Mouse (Mus musculus): ENCODE measurements around the gene Pla2g1b. TPM values are rescaled to one million over a fixed set of nuclear protein-coding genes. Genes with fewer than 3 reads are reported as not detected.

The Pla2g1b gene
- polyA plus RNA-seq, 1 experiment from 2014 or later: not detected

GRCm38 (mm10) chr5:115480101-115480500 is 14.0 kb downstream of the Pla2g1b start:
- H3K27ac ChIP-seq: no peak overlapping the region
- peaks cover 18% of the 10 kb centered on the region for H3K4me1 ChIP-seq
- H3K4me2 ChIP-seq (replicated peaks): peak overlapping the region; percentile 44
- no peak for ATAC-seq (ENCODE audit: low FRiP score, low read depth)
- peaks cover 25% of the 10 kb centered on the region for H3K27me3 ChIP-seq (replicated peaks)
- 20% methylated on average over 27 of the region's 27 CpGs for WGBS
- peaks cover 8% of the 10 kb centered on the region; the same call in 1 of the 2 replicates for H3K36me3 ChIP-seq
- H3K9me3 ChIP-seq: no peaks in the 10 kb centered on the region
- no peak overlapping the region for H3K9ac ChIP-seq
- H3K4me3 ChIP-seq: 0 out of 2 replicates have a peak overlapping the region, but pooled peaks have one; percentile 15

GRCm38 (mm10) chr5:115482390-115483265 is 16.6 kb downstream of the Pla2g1b start:
- peak overlapping the region; percentile 19; the same call in 1 of the 2 replicates for H3K9ac ChIP-seq
- 19% methylated on average over 38 of the region's 38 CpGs for WGBS
- H3K4me3 ChIP-seq: peak overlapping the region; percentile 1; the same call in 1 of the 2 replicates
- H3K4me2 ChIP-seq (replicated peaks): peak overlapping the region; percentile 56
- peaks cover 18% of the 10 kb centered on the region for H3K4me1 ChIP-seq
- ATAC-seq (ENCODE audit: low FRiP score, low read depth): no peak
- H3K27ac ChIP-seq: no peak overlapping the region
- H3K9me3 ChIP-seq: no peaks in the 10 kb centered on the region
- peaks cover 5% of the 10 kb centered on the region; the same call in 1 of the 2 replicates for H3K36me3 ChIP-seq
- H3K27me3 ChIP-seq (replicated peaks): peaks cover 25% of the 10 kb centered on the region

- peaks cover 5% of the 10 kb centered on the region; the same call in 1 of the 2 replicates for H3K36me3 ChIP-seq
- ATAC-seq (ENCODE audit: low FRiP score, low read depth): no peak
- peak overlapping the region; percentile 56 for H3K4me2 ChIP-seq (replicated peaks)
- H3K9ac ChIP-seq: no peak overlapping the region
- H3K27ac ChIP-seq: no peak overlapping the region
- WGBS: 19% methylated on average over 6 of the region's 6 CpGs
- no peak overlapping the region for H3K4me3 ChIP-seq
- peaks cover 25% of the 10 kb centered on the region for H3K27me3 ChIP-seq (replicated peaks)
- H3K4me1 ChIP-seq: peaks cover 18% of the 10 kb centered on the region
- H3K9me3 ChIP-seq: no peaks in the 10 kb centered on the region
Measured at GRCm38 (mm10) chr5:115483385-115483784, 17.3 kb downstream of the Pla2g1b start.

- no peak within 1 kb of the TSS for H3K27ac ChIP-seq
- H3K9me3 ChIP-seq: no peaks in the 10 kb centered on the region
- peaks cover 25% of the 10 kb centered on the region for H3K27me3 ChIP-seq (replicated peaks)
- H3K4me3 ChIP-seq: peak within 1 kb of the TSS; percentile 30
- H3K9ac ChIP-seq: peak within 1 kb of the TSS; percentile 52
- 9% methylated on average over 30 of the region's 30 CpGs for WGBS
- peak; percentile 74 for ATAC-seq (ENCODE audit: low FRiP score, low read depth)
- peak within 1 kb of the TSS; percentile 56 for H3K4me2 ChIP-seq (replicated peaks)
- peaks cover 18% of the 10 kb centered on the region for H3K4me1 ChIP-seq
- peaks cover 5% of the 10 kb centered on the region; the same call in 1 of the 2 replicates for H3K36me3 ChIP-seq
Measured at GRCm38 (mm10) chr5:115483947-115484920, 18.2 kb downstream of the Pla2g1b start, which contains the start of gene Sirt4. Gene Sirt4, minus strand, starts transcription at chr5:115484725.

GRCm38 (mm10) chr5:115484996-115485395 is 18.9 kb downstream of the Pla2g1b start:
- Histone ChIP-seq H3K36me3 (no peaks in the 10 kb centered on the region), H3K4me3 (no peak overlapping the region), H3K27ac (no peak overlapping the region), H3K9me3 (no peaks in the 10 kb centered on the region), H3K4me1 (peaks cover 16% of the 10 kb centered on the region), H3K4me2 (replicated peaks) (peak overlapping the region; percentile 56), H3K9ac (no peak overlapping the region), H3K27me3 (replicated peaks) (peaks cover 18% of the 10 kb centered on the region)
- ATAC-seq (ENCODE audit: low FRiP score, low read depth): no peak
- 66% methylated on average over 5 of the region's 5 CpGs for WGBS

GRCm38 (mm10) chr5:115485489-115486205 is 19.6 kb downstream of the Pla2g1b start:
- H3K4me2 ChIP-seq (replicated peaks): no peak overlapping the region
- no peaks in the 10 kb centered on the region for H3K36me3 ChIP-seq
- WGBS: 88% methylated on average over 18 of the region's 18 CpGs

GRCm38 (mm10) chr5:115486726-115487125 is 20.7 kb downstream of the Pla2g1b start:
- ATAC-seq (ENCODE audit: low FRiP score, low read depth): no peak
- WGBS: 54% methylated on average over 4 of the region's 4 CpGs
- Histone ChIP-seq H3K4me3 (no peak overlapping the region), H3K4me2 (replicated peaks) (no peak overlapping the region), H3K9ac (no peak overlapping the region), H3K36me3 (no peaks in the 10 kb centered on the region), H3K9me3 (no peaks in the 10 kb centered on the region), H3K27ac (no peak overlapping the region), H3K4me1 (peaks cover 22% of the 10 kb centered on the region), H3K27me3 (replicated peaks) (peaks cover 7% of the 10 kb centered on the region)

More at GRCm38 (mm10) chr5:115485489-115486205, 19.6 kb downstream of the Pla2g1b start:
- no peak overlapping the region for H3K27ac ChIP-seq
- no peak overlapping the region for H3K9ac ChIP-seq
- no peak overlapping the region for H3K4me3 ChIP-seq
- H3K4me1 ChIP-seq: peaks cover 13% of the 10 kb centered on the region
- peaks cover 13% of the 10 kb centered on the region for H3K27me3 ChIP-seq (replicated peaks)
- no peak for ATAC-seq (ENCODE audit: low FRiP score, low read depth)
- no peaks in the 10 kb centered on the region for H3K9me3 ChIP-seq

GRCm38 (mm10) chr5:115487353-115487752 is 21.3 kb downstream of the Pla2g1b start:
- no peak overlapping the region for H3K4me3 ChIP-seq
- H3K27ac ChIP-seq: no peak overlapping the region
- H3K4me2 ChIP-seq (replicated peaks): no peak overlapping the region
- H3K4me1 ChIP-seq: peaks cover 25% of the 10 kb centered on the region
- 84% methylated on average over 8 of the region's 8 CpGs for whole genome bisulfite sequencing
- H3K9ac ChIP-seq: no peak overlapping the region
- no peaks in the 10 kb centered on the region for H3K9me3 ChIP-seq
- no peaks in the 10 kb centered on the region for H3K36me3 ChIP-seq
- ATAC-seq (ENCODE audit: low FRiP score, low read depth): no peak
- peaks cover 3% of the 10 kb centered on the region for H3K27me3 ChIP-seq (replicated peaks)

- Histone ChIP-seq H3K36me3 (no peaks in the 10 kb centered on the region), H3K27ac (no peak overlapping the region), H3K4me3 (no peak overlapping the region), H3K9me3 (no peaks in the 10 kb centered on the region), H3K27me3 (replicated peaks) (no peaks in the 10 kb centered on the region), H3K4me1 (peaks cover 18% of the 10 kb centered on the region), H3K4me2 (replicated peaks) (peak overlapping the region; percentile 67; the same call in 1 of the 2 replicates), H3K9ac (no peak overlapping the region)
- WGBS: 78% methylated on average over 9 of the region's 9 CpGs
- no peak for ATAC-seq (ENCODE audit: low FRiP score, low read depth)
Measured at GRCm38 (mm10) chr5:115487942-115488580, 22.0 kb downstream of the Pla2g1b start.

- H3K9me3 ChIP-seq: no peaks in the 10 kb centered on the region
- peak overlapping the region; percentile 67 for H3K4me2 ChIP-seq (replicated peaks)
- H3K27ac ChIP-seq: peak overlapping the region; percentile 100
- WGBS: under 1% methylated on average over 39 of the region's 39 CpGs
- H3K4me1 ChIP-seq: peaks cover 16% of the 10 kb centered on the region
- H3K36me3 ChIP-seq: no peaks in the 10 kb centered on the region
- H3K9ac ChIP-seq: peak overlapping the region; percentile 80
- peak overlapping the region; percentile 35 for H3K4me3 ChIP-seq
- ATAC-seq (ENCODE audit: low FRiP score, low read depth): peak; percentile 74
- no peaks in the 10 kb centered on the region for H3K27me3 ChIP-seq (replicated peaks)
Measured at GRCm38 (mm10) chr5:115488841-115489698, 23.0 kb downstream of the Pla2g1b start.
